Mouse (Mus musculus): Measurements from ENCODE around the gene Srsx. TPM values are rescaled to one million over a fixed set of nuclear protein-coding genes. Genes with fewer than 3 reads are reported as not detected.
"Not testable (repeated sequence)": the region's sequence is repeated elsewhere in the genome, so short reads cannot be mapped to it uniquely, and the experiment has no call there.

The Srsx gene
- not detected in 2 replicates for polyA plus RNA-seq (2015; fragmentation: Nextera tagmentation; extraction: Ambion mirVana)

- H3K4me2 ChIP-seq; H3K4me3 ChIP-seq; H3K4me1 ChIP-seq; H3K9ac ChIP-seq; H3K9me3 ChIP-seq; H3K36me3 ChIP-seq (replicated peaks); H3K27ac ChIP-seq; H3K27me3 ChIP-seq (replicated peaks); ATAC-seq (replicated peaks): not testable (repeated sequence)
- 67% methylated on average over 1 of the region's 1 CpGs for WGBS
These were observed at the start of gene Srsx for GRCm38 (mm10) chrX:123222381-123222780. TSS of gene Srsx (minus strand) at chrX:123222481.

- not testable (repeated sequence) for H3K4me1 ChIP-seq; H3K27ac ChIP-seq; H3K27me3 ChIP-seq (replicated peaks); H3K36me3 ChIP-seq (replicated peaks); H3K9me3 ChIP-seq; H3K9ac ChIP-seq; H3K4me2 ChIP-seq; ATAC-seq (replicated peaks); H3K4me3 ChIP-seq
- WGBS, result no CpG with 5 or more reads among the region's 3 CpGs
These were observed 24.5 kb upstream of the Srsx start, which contains the start of gene Gm17577 for GRCm38 (mm10) chrX:123246807-123247206. TSS of gene Gm17577 (minus strand) at chrX:123246907.

Other genes with a start within 250 kb of the Srsx start
- not detected in 2 replicates for gene Gm17521, start 192.8 kb downstream of the Srsx start, polyA plus RNA-seq (2015; fragmentation: Nextera tagmentation; extraction: Ambion mirVana)
- gene Cldn34c1, start 119.0 kb downstream of the Srsx start, polyA plus RNA-seq (2015; fragmentation: Nextera tagmentation; extraction: Ambion mirVana), result 32.8 and 37.4 TPM in 2 replicates
- not detected in 2 replicates for gene Gm17577, start 24.4 kb upstream of the Srsx start, polyA plus RNA-seq (2015; fragmentation: Nextera tagmentation; extraction: Ambion mirVana)